Mouse (Mus musculus): ENCODE measurements around the gene Baiap2. TPM values are rescaled to one million over a fixed set of nuclear protein-coding genes. Genes with fewer than 3 reads are reported as not detected.

The Baiap2 gene
- total and polyA plus RNA-seq, 3 experiments: 3.4 to 6.7 (median 6.1) TPM

- TF ChIP-seq HCFC1 (IDR thresholded peaks at IDR 0.05; ENCODE audit: low read depth, low read length) (no peak), POLR2AphosphoS2 (IDR thresholded peaks at IDR 0.05; ENCODE audit: low read depth, low read length) (no peak), JUND (conservative IDR thresholded peaks at IDR 0.05; ENCODE audit: low read depth, low read length) (peak; percentile 96), MYC (IDR thresholded peaks at IDR 0.05; ENCODE audit: low read depth, low read length) (peak; percentile 95)
These were observed 12.8 kb upstream of the Baiap2 start (continued) for GRCm38 (mm10) chr11:119929603-119930265.

GRCm38 (mm10) chr11:119931809-119932208 is 10.8 kb upstream of the Baiap2 start:
- Histone ChIP-seq H3K9me3 (replicated peaks; ENCODE audit: low read length) (peaks cover 8% of the 10 kb centered on the region), H3K4me1 (ENCODE audit: control insufficient read depth in 1 of 2, insufficient read depth in 2 of 2) (peaks cover 29 to 71% of the 10 kb centered on the region in 2 experiments), H3K27ac (ENCODE audit: insufficient read depth, low read depth) (no peak overlapping the region), H3K36me3 (replicated peaks in 1 of 2; ENCODE audit: control insufficient read depth in 1 of 2, insufficient read depth in 1 of 2, low read length in 1 of 2) (no peaks in the 10 kb centered on the region), H3K79me2 (replicated peaks; ENCODE audit: control insufficient read depth, extremely low read depth, insufficient read depth, poor library complexity, severe bottlenecking) (no peaks in the 10 kb centered on the region), H3K9ac (ENCODE audit: insufficient read depth, low read depth) (no peak overlapping the region), H3K27me3 (replicated peaks) (peaks cover 5% of the 10 kb centered on the region), H3K4me2 (ENCODE audit: insufficient read depth, low read depth, poor library complexity, severe bottlenecking) (no peak overlapping the region), H3K4me3 (replicated peaks in 1 of 3; ENCODE audit: low read depth in 2 of 3, low read length in 2 of 3, poor library complexity in 1 of 3) (no peak overlapping the region)
- dilution Hi-C loops (cut with MboI; ENCODE audit: extremely low pct_ligation_motif_present, extremely low pct_unique_long_range_greater_than_20kb, low sequenced_read_pairs): no loop called here
- no peak for TF ChIP-seq ZNF384 (IDR thresholded peaks at IDR 0.05; ENCODE audit: low read depth, low read length)
- no peak for TF ChIP-seq PAX5 (IDR thresholded peaks at IDR 0.05; ENCODE audit: low read length)
- TF ChIP-seq SMC3 (IDR thresholded peaks at IDR 0.05; ENCODE audit: low read depth, low read length): no peak
- TF ChIP-seq UBTF (IDR thresholded peaks at IDR 0.05; ENCODE audit: low read depth, low read length): no peak
- no peak for TF ChIP-seq JUND (conservative IDR thresholded peaks at IDR 0.05; ENCODE audit: low read depth, low read length)
- no peak for TF ChIP-seq POLR2A (IDR thresholded peaks at IDR 0.05; ENCODE audit: low read depth, low read length)
- TF ChIP-seq ELF1 (IDR thresholded peaks at IDR 0.05; ENCODE audit: low read depth, low read length): no peak
- TF ChIP-seq CTCF (conservative IDR thresholded peaks at IDR 0.05 in 1 of 2, IDR thresholded peaks at IDR 0.05 in 1 of 2; ENCODE audit: low read depth in 2 of 2, low read length in 2 of 2): no peak
- TF ChIP-seq USF1 (IDR thresholded peaks at IDR 0.05; ENCODE audit: low read depth, low read length): no peak
- no peak for TF ChIP-seq SIN3A (IDR thresholded peaks at IDR 0.05; ENCODE audit: low read length)
- TF ChIP-seq MYC (IDR thresholded peaks at IDR 0.05; ENCODE audit: low read depth, low read length): no peak
- in situ Hi-C loops (cut with MboI; ENCODE audit: low pct_ligation_motif_present, low pct_unique_long_range_greater_than_20kb, low sequenced_read_pairs): no loop called here
- no peak for DNase-seq (ENCODE audit: extremely low read depth)

- in situ Hi-C loops (cut with MboI; ENCODE audit: low pct_ligation_motif_present, low pct_unique_long_range_greater_than_20kb, low sequenced_read_pairs) (no loop called here), dilution Hi-C loops (cut with MboI; ENCODE audit: extremely low pct_ligation_motif_present, extremely low pct_unique_long_range_greater_than_20kb, low sequenced_read_pairs) (no loop called here)
- peaks cover 26 to 84% of the 10 kb centered on the region in 2 experiments for H3K4me1 ChIP-seq (ENCODE audit: control insufficient read depth in 1 of 2, insufficient read depth in 2 of 2)
- H3K4me2 ChIP-seq (ENCODE audit: insufficient read depth, low read depth, poor library complexity, severe bottlenecking): no peak overlapping the region
- H3K27me3 ChIP-seq (replicated peaks): peaks cover 9% of the 10 kb centered on the region
- no peak overlapping the region for H3K27ac ChIP-seq (ENCODE audit: insufficient read depth, low read depth)
- H3K4me3 ChIP-seq (replicated peaks in 1 of 3; ENCODE audit: low read depth in 2 of 3, low read length in 2 of 3, poor library complexity in 1 of 3): no peak overlapping the region
- no peaks in the 10 kb centered on the region for H3K79me2 ChIP-seq (replicated peaks; ENCODE audit: control insufficient read depth, extremely low read depth, insufficient read depth, poor library complexity, severe bottlenecking)
- no peaks in the 10 kb centered on the region for H3K36me3 ChIP-seq (replicated peaks in 1 of 2; ENCODE audit: control insufficient read depth in 1 of 2, insufficient read depth in 1 of 2, low read length in 1 of 2)
- H3K9me3 ChIP-seq (replicated peaks; ENCODE audit: low read length): peaks cover 8% of the 10 kb centered on the region
- H3K9ac ChIP-seq (ENCODE audit: insufficient read depth, low read depth): no peak overlapping the region
- peak; percentile 49 for DNase-seq (ENCODE audit: extremely low read depth)
- TF ChIP-seq USF2 (conservative IDR thresholded peaks at IDR 0.05; ENCODE audit: low read depth, low read length): no peak
- TF ChIP-seq UBTF (IDR thresholded peaks at IDR 0.05; ENCODE audit: low read depth, low read length): no peak
- TF ChIP-seq BHLHE40 (IDR thresholded peaks at IDR 0.05; ENCODE audit: low read depth, low read length): peak; percentile 31; the same call in 1 of the 2 replicates
- no peak for TF ChIP-seq PAX5 (IDR thresholded peaks at IDR 0.05; ENCODE audit: low read length)
- no peak for TF ChIP-seq POLR2A (IDR thresholded peaks at IDR 0.05; ENCODE audit: low read depth, low read length)
- TF ChIP-seq ZC3H11A (IDR thresholded peaks at IDR 0.05; ENCODE audit: low read depth, low read length): no peak
- TF ChIP-seq MYC (IDR thresholded peaks at IDR 0.05; ENCODE audit: low read depth, low read length): no peak
- TF ChIP-seq E2F4 (IDR thresholded peaks at IDR 0.05; ENCODE audit: insufficient replicate concordance, low read depth, low read length): no peak
- TF ChIP-seq KAT2A (IDR thresholded peaks at IDR 0.05; ENCODE audit: insufficient replicate concordance, low read length): no peak
- TF ChIP-seq SMC3 (IDR thresholded peaks at IDR 0.05; ENCODE audit: low read depth, low read length): no peak
- TF ChIP-seq HCFC1 (IDR thresholded peaks at IDR 0.05; ENCODE audit: low read depth, low read length): no peak
- peak; percentile 21 for TF ChIP-seq EP300 (IDR thresholded peaks at IDR 0.05; ENCODE audit: low read length)
- no peak for TF ChIP-seq TCF12 (IDR thresholded peaks at IDR 0.05; ENCODE audit: low read depth, low read length)
- no peak for TF ChIP-seq GABPA (IDR thresholded peaks at IDR 0.05; ENCODE audit: insufficient replicate concordance, low read depth, low read length)
- no peak for TF ChIP-seq MAZ (IDR thresholded peaks at IDR 0.05; ENCODE audit: low read depth, low read length)
- peak; percentile 74 for TF ChIP-seq ETS1 (conservative IDR thresholded peaks at IDR 0.05; ENCODE audit: low read depth, low read length)
- no peak for TF ChIP-seq SIN3A (IDR thresholded peaks at IDR 0.05; ENCODE audit: low read length)
- TF ChIP-seq RAD21 (IDR thresholded peaks at IDR 0.05; ENCODE audit: low read depth, low read length): no peak
- TF ChIP-seq CHD2 (IDR thresholded peaks at IDR 0.05; ENCODE audit: low read length): no peak
- TF ChIP-seq ZKSCAN1 (IDR thresholded peaks at IDR 0.05; ENCODE audit: borderline replicate concordance, low read depth, low read length): no peak
- TF ChIP-seq ELF1 (IDR thresholded peaks at IDR 0.05; ENCODE audit: low read depth, low read length): no peak
- TF ChIP-seq CTCF (conservative IDR thresholded peaks at IDR 0.05 in 1 of 2, IDR thresholded peaks at IDR 0.05 in 1 of 2; ENCODE audit: low read depth in 2 of 2, low read length in 2 of 2): no peak
- TF ChIP-seq IRF4 (IDR thresholded peaks at IDR 0.05; ENCODE audit: low read depth, low read length): no peak
- no peak for TF ChIP-seq MAX (IDR thresholded peaks at IDR 0.05; ENCODE audit: low read length)
These were observed 9.4 kb upstream of the Baiap2 start for GRCm38 (mm10) chr11:119933142-119933541.

Measured in CH12.LX (cell line).